Mouse (Mus musculus) adrenal gland (tissue): ENCODE data around the gene Cyp4f15.
"Not testable (repeated sequence)": the region's sequence is repeated elsewhere in the genome, so short reads cannot be mapped to it uniquely, and the experiment has no call there.

ENCODE experiments used
- intact Hi-C: fragments of 180-260 bp; cut with DNase I; formaldehyde crosslinking; loops from one replicate; pipeline ENCODE4 v1.15.1; 2025
- long read RNA-seq, 2 experiments: library from polyadenylated mRNA; unstranded; transcript quantifications; one replicate each; pipeline ENCODE4 v2.0.0; 2020; ENCODE audit warnings: borderline replicate concordance in 1 of 2; ENCODE audit not compliant: insufficient replicate concordance in 1 of 2

Gene Cyp4f15
- long read RNA-seq, experiment 1, partial matches to known transcripts, result 0 of 1 reads
- long read RNA-seq, experiment 1, other reads (novel, unspliced or antisense), result 0 of 1 reads
- long read RNA-seq, experiment 2, partial matches to known transcripts, result 0 of 1 reads
- long read RNA-seq, experiment 2, other reads (novel, unspliced or antisense), result 1 of 1 reads

GRCm38 (mm10) chr17:32685048-32685750 is at the start of gene Cyp4f15:
TSS of gene Cyp4f15 (plus strand) at chr17:32685627.
- intact Hi-C loops, result no loop called here

- intact Hi-C loops, result loop anchor here (10.0 kb wide), 1 partner anchor 228 kb away; no protein-coding TSS in a partner anchor
Observed at GRCm38 (mm10) chr17:32636341-32636740, 49.1 kb upstream of the Cyp4f15 start.

GRCm38 (mm10) chr17:32637151-32637550 is 48.3 kb upstream of the Cyp4f15 start:
- intact Hi-C loops, result loop anchor here (10.0 kb wide), 1 partner anchor 228 kb away; no protein-coding TSS in a partner anchor

- intact Hi-C loops, result no loop called here
Observed at GRCm38 (mm10) chr17:32646631-32647030, 38.8 kb upstream of the Cyp4f15 start.

GRCm38 (mm10) chr17:32653860-32654259 is 31.6 kb upstream of the Cyp4f15 start:
- intact Hi-C loops, result no loop called here

- intact Hi-C loops, result no loop called here
Observed at GRCm38 (mm10) chr17:32657041-32657440, 28.4 kb upstream of the Cyp4f15 start.

- intact Hi-C loops, result no loop called here
Observed at GRCm38 (mm10) chr17:32658246-32658645, 27.2 kb upstream of the Cyp4f15 start.

- intact Hi-C loops, result no loop called here
Observed at GRCm38 (mm10) chr17:32658712-32659111, 26.7 kb upstream of the Cyp4f15 start, which contains the start of gene Cyp4f40. TSS of gene Cyp4f40 (plus strand) at chr17:32658900.

GRCm38 (mm10) chr17:32673976-32674375 is 11.5 kb upstream of the Cyp4f15 start:
- intact Hi-C loops, result no loop called here

GRCm38 (mm10) chr17:32676040-32676635 is 9.3 kb upstream of the Cyp4f15 start:
- intact Hi-C loops, result no loop called here

GRCm38 (mm10) chr17:32680404-32680803 is 5.0 kb upstream of the Cyp4f15 start:
- intact Hi-C loops, result loop anchor here (2.0 to 5.0 kb wide), 2 partner anchors 46 to 128 kb away; no protein-coding TSS in a partner anchor

GRCm38 (mm10) chr17:32686722-32687121 is 1.3 kb downstream of the Cyp4f15 start:
- intact Hi-C loops, result no loop called here

GRCm38 (mm10) chr17:32690959-32691358 is 5.5 kb downstream of the Cyp4f15 start:
- intact Hi-C loops, result no loop called here

GRCm38 (mm10) chr17:32702826-32703225 is 17.4 kb downstream of the Cyp4f15 start:
- intact Hi-C loops, result no loop called here

- intact Hi-C loops, result not testable (repeated sequence)
Observed at GRCm38 (mm10) chr17:32710541-32710940, 25.1 kb downstream of the Cyp4f15 start.

- intact Hi-C loops, result not testable (repeated sequence)
Observed at GRCm38 (mm10) chr17:32722151-32722550, 36.7 kb downstream of the Cyp4f15 start.

GRCm38 (mm10) chr17:32722771-32723170 is 37.3 kb downstream of the Cyp4f15 start:
- intact Hi-C loops, result no loop called here

- intact Hi-C loops, result not testable (repeated sequence)
Observed at GRCm38 (mm10) chr17:32726360-32726759, 40.9 kb downstream of the Cyp4f15 start.

GRCm38 (mm10) chr17:32729029-32729428 is 43.6 kb downstream of the Cyp4f15 start:
- intact Hi-C loops, result no loop called here

- intact Hi-C loops, result loop anchor here (10.0 kb wide), 1 partner anchor 126 kb away; no protein-coding TSS in a partner anchor
Observed at GRCm38 (mm10) chr17:32738406-32738805, 53.0 kb downstream of the Cyp4f15 start.

GRCm38 (mm10) chr17:32741057-32741456 is 55.6 kb downstream of the Cyp4f15 start:
- intact Hi-C loops, result no loop called here

- intact Hi-C loops, result no loop called here
Observed at GRCm38 (mm10) chr17:32750611-32751010, 65.2 kb downstream of the Cyp4f15 start.
